Mouse (Mus musculus): Measurements from ENCODE around the gene Lmod1. TPM values are rescaled to one million over a fixed set of nuclear protein-coding genes. Genes with fewer than 3 reads are reported as not detected.

Lmod1 gene
- polyA plus RNA-seq, 1 experiment from 2014 or later: 0.35 TPM

DNA sequence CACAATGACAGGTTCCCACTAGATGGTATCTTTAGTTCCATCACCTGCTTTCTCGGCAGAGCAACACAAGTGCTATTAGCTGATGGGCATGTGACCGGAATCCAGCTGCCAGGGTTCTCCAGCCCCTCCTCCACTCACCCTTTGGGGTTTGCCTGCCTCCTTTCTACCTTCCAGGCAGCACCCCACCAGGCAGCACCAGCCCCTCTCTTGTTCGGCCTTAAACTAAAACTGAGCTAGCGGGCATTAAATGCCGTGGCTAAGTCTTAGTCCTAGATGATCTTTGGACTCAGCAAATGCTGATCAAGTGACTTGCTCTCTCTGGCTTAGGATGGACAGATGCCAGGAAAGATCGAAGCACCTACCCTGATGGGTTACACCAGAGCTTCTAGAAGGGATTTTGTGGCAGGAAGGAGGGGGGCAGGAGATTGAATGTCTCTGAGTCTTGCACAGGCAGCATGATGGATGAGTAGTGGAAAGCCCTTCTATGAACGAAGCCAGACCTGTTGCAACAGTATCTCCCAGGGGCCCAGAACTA, 1.2 kb upstream of the Lmod1 start:
- no peak for ATAC-seq (ENCODE audit: low FRiP score, low read depth)
- Histone ChIP-seq H3K9me3 (no peaks in the 10 kb centered on the region), H3K36me3 (no peaks in the 10 kb centered on the region), H3K27me3 (0 out of 2 replicates have a peak, but pooled peaks cover 3% of the 10 kb centered on the region), H3K27ac (replicated peaks) (no peak overlapping the region), H3K4me2 (no peak overlapping the region), H3K4me1 (replicated peaks) (no peaks in the 10 kb centered on the region), H3K4me3 (no peak overlapping the region), H3K9ac (no peak overlapping the region)
- WGBS: 81% methylated on average over 7 of the region's 7 CpGs

DNA sequence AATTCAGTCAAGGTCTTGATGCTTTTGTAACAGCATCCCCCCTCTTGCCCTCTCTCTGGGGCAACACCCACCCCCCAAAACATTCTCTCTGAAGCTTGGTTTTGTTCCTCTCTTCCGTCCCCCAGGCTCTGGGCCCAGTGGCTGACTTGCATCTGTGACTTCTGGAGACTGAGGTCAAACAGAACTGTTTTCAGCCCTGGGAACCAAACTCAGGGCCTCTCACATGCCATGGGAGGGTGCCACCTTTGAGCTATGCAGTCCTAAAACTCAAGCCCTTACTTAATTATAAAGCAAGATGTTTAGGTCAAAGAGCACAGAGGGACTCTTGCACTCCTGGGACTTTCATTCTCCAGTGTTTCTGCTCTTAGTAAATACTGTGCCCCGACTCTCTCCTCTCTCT, 1.3 kb downstream of the Lmod1 start:
- H3K9ac ChIP-seq: no peak overlapping the region
- no peaks in the 10 kb centered on the region for H3K4me1 ChIP-seq (replicated peaks)
- WGBS: 75% methylated on average over 2 of the region's 2 CpGs
- no peak overlapping the region for H3K4me2 ChIP-seq
- no peak overlapping the region for H3K27ac ChIP-seq (replicated peaks)
- no peaks in the 10 kb centered on the region for H3K36me3 ChIP-seq
- ATAC-seq (ENCODE audit: low FRiP score, low read depth): no peak
- no peaks in the 10 kb centered on the region for H3K9me3 ChIP-seq
- 0 out of 2 replicates have a peak, but pooled peaks cover 3% of the 10 kb centered on the region for H3K27me3 ChIP-seq
- H3K4me3 ChIP-seq: no peak overlapping the region

GRCm38 (mm10) chr1:135328368-135328767, 3.8 kb downstream of the Lmod1 start:
- no peaks in the 10 kb centered on the region for H3K9me3 ChIP-seq
- WGBS: 74% methylated on average over 5 of the region's 5 CpGs
- no peaks in the 10 kb centered on the region for H3K4me1 ChIP-seq (replicated peaks)
- no peak overlapping the region for H3K4me2 ChIP-seq
- no peak overlapping the region for H3K27ac ChIP-seq (replicated peaks)
- H3K4me3 ChIP-seq: no peak overlapping the region
- H3K27me3 ChIP-seq: no peaks in the 10 kb centered on the region
- H3K9ac ChIP-seq: no peak overlapping the region
- no peaks in the 10 kb centered on the region for H3K36me3 ChIP-seq
- ATAC-seq (ENCODE audit: low FRiP score, low read depth): no peak

- Histone ChIP-seq H3K27me3 (no peaks in the 10 kb centered on the region), H3K4me2 (no peak overlapping the region), H3K9ac (no peak overlapping the region), H3K4me3 (no peak overlapping the region), H3K9me3 (no peaks in the 10 kb centered on the region), H3K4me1 (replicated peaks) (no peaks in the 10 kb centered on the region), H3K36me3 (no peaks in the 10 kb centered on the region), H3K27ac (replicated peaks) (no peak overlapping the region)
- 78% methylated on average over 6 of the region's 6 CpGs for WGBS
- no peak for ATAC-seq (ENCODE audit: low FRiP score, low read depth)
Observed at GRCm38 (mm10) chr1:135330578-135330977, 6.0 kb downstream of the Lmod1 start.

GRCm38 (mm10) chr1:135341947-135342346, 17.3 kb downstream of the Lmod1 start:
- H3K4me1 ChIP-seq (replicated peaks): no peaks in the 10 kb centered on the region
- H3K27me3 ChIP-seq: no peaks in the 10 kb centered on the region
- H3K4me3 ChIP-seq: no peak overlapping the region
- no peaks in the 10 kb centered on the region for H3K36me3 ChIP-seq
- H3K9me3 ChIP-seq: no peaks in the 10 kb centered on the region
- ATAC-seq (ENCODE audit: low FRiP score, low read depth): no peak
- 68% methylated on average over 8 of the region's 8 CpGs for WGBS
- H3K9ac ChIP-seq: no peak overlapping the region
- H3K27ac ChIP-seq (replicated peaks): no peak overlapping the region
- H3K4me2 ChIP-seq: no peak overlapping the region

- Histone ChIP-seq H3K27me3 (no peaks in the 10 kb centered on the region), H3K4me3 (no peak overlapping the region), H3K9ac (no peak overlapping the region), H3K27ac (replicated peaks) (no peak overlapping the region), H3K4me2 (no peak overlapping the region), H3K4me1 (replicated peaks) (no peaks in the 10 kb centered on the region), H3K9me3 (no peaks in the 10 kb centered on the region), H3K36me3 (no peaks in the 10 kb centered on the region)
- no peak for ATAC-seq (ENCODE audit: low FRiP score, low read depth)
- WGBS: 68% methylated on average over 4 of the region's 4 CpGs
Observed at GRCm38 (mm10) chr1:135344026-135344425, 19.4 kb downstream of the Lmod1 start.

DNA sequence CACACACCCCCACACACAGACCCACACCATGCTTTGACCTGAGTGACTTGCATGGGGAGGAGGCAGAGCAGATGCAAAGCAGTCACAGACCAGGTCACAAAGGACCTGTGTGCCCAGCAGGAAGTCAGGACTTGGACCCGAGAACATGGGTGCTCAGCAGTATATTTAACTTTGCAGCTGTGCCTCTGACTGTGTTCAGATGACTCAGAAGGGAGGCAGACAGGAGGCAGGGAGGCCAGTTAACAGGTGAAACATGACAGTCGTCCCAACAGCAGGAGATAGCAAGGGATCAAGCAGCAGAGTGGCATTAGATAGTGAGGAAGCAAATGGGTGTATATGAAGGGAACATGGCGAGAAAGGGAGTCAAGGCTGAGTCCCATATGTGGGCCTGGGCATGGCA, 22.3 kb downstream of the Lmod1 start:
- 61% methylated on average over 3 of the region's 3 CpGs for WGBS
- Histone ChIP-seq H3K27ac (replicated peaks) (no peak overlapping the region), H3K4me3 (no peak overlapping the region), H3K4me2 (no peak overlapping the region), H3K36me3 (no peaks in the 10 kb centered on the region), H3K9ac (no peak overlapping the region), H3K4me1 (replicated peaks) (no peaks in the 10 kb centered on the region), H3K27me3 (no peaks in the 10 kb centered on the region), H3K9me3 (no peaks in the 10 kb centered on the region)
- ATAC-seq (ENCODE audit: low FRiP score, low read depth): no peak

DNA sequence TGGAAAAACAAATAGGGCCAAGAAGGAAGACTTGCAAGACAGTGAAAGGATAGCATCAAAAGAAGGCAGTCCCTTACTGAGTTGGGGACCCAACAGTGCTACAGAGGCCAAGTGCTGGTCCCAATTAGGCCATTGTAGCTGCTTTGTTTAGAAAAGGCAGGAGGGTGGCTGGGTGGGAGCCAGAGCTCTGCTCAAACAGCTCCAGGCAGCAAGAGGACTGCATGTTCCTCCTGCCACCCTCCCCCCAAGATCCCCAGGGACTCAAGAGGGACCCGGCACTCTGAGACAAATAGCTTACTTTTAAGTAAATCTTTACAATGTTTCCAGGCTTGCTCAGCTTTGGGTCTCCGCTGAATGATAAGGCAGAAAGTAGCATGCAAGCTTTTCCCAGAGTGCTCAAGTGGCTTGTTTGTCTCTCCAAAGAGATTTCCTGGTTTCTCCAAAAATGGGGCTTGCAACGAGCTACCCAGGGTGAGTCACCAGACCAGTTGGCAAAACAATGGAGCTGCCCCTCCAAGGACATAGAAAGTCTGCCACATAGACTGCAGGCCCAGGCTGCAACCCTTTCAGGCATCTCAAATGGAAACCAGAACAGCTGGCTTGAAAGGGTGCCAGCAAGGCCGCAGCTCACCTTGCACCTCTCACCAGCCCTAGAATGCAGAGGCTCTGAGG, 23.0 kb downstream of the Lmod1 start:
- Histone ChIP-seq H3K4me3 (no peak overlapping the region), H3K4me2 (no peak overlapping the region), H3K9ac (no peak overlapping the region), H3K9me3 (no peaks in the 10 kb centered on the region), H3K4me1 (replicated peaks) (no peaks in the 10 kb centered on the region), H3K36me3 (no peaks in the 10 kb centered on the region), H3K27me3 (no peaks in the 10 kb centered on the region), H3K27ac (replicated peaks) (no peak overlapping the region)
- WGBS: 55% methylated on average over 4 of the region's 4 CpGs
- no peak for ATAC-seq (ENCODE audit: low FRiP score, low read depth)

DNA sequence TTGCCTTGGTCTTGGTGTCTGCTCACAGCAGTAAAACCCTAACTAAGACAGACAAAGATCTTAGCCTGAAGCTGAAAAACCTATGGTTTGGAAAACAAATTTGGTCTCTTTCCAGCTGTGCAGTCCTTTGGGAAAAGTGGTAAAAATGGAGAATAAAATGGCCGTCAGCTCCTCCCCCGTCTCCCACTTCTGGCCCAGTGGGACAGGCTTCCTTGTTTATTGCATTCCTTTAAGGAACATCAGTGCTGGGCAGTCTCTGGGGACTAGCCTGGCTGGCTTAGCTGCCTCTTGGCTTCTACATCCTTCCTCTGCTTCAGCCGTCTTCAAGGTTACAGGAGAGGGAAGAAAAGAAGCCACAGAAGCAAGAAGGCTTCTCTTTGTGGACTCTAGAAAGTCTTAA, 27.3 kb downstream of the Lmod1 start:
- WGBS: 78% methylated on average over 3 of the region's 3 CpGs
- Histone ChIP-seq H3K4me3 (no peak overlapping the region), H3K36me3 (no peaks in the 10 kb centered on the region), H3K4me2 (no peak overlapping the region), H3K9ac (no peak overlapping the region), H3K9me3 (no peaks in the 10 kb centered on the region), H3K4me1 (replicated peaks) (no peaks in the 10 kb centered on the region), H3K27me3 (no peaks in the 10 kb centered on the region), H3K27ac (replicated peaks) (no peak overlapping the region)
- no peak for ATAC-seq (ENCODE audit: low FRiP score, low read depth)

GRCm38 (mm10) chr1:135359071-135359470, 34.5 kb downstream of the Lmod1 start:
- no peaks in the 10 kb centered on the region for H3K9me3 ChIP-seq
- no peak for ATAC-seq (ENCODE audit: low FRiP score, low read depth)
- no peak overlapping the region for H3K4me2 ChIP-seq
- no peak overlapping the region for H3K27ac ChIP-seq (replicated peaks)
- no peaks in the 10 kb centered on the region for H3K36me3 ChIP-seq
- WGBS: 20% methylated on average over 2 of the region's 2 CpGs
- no peak overlapping the region for H3K4me3 ChIP-seq
- H3K4me1 ChIP-seq (replicated peaks): no peaks in the 10 kb centered on the region
- H3K27me3 ChIP-seq: no peaks in the 10 kb centered on the region
- H3K9ac ChIP-seq: no peak overlapping the region

GRCm38 (mm10) chr1:135361491-135361890, 36.9 kb downstream of the Lmod1 start:
- Histone ChIP-seq H3K27ac (replicated peaks) (no peak overlapping the region), H3K4me1 (replicated peaks) (no peaks in the 10 kb centered on the region), H3K9ac (no peak overlapping the region), H3K27me3 (no peaks in the 10 kb centered on the region), H3K9me3 (no peaks in the 10 kb centered on the region), H3K36me3 (no peaks in the 10 kb centered on the region), H3K4me3 (no peak overlapping the region), H3K4me2 (no peak overlapping the region)
- no peak for ATAC-seq (ENCODE audit: low FRiP score, low read depth)
- 60% methylated on average over 4 of the region's 4 CpGs for WGBS

GRCm38 (mm10) chr1:135362115-135362514, 37.5 kb downstream of the Lmod1 start:
- H3K4me3 ChIP-seq: no peak overlapping the region
- no peak overlapping the region for H3K4me2 ChIP-seq
- no peaks in the 10 kb centered on the region for H3K27me3 ChIP-seq
- no peak overlapping the region for H3K9ac ChIP-seq
- no peaks in the 10 kb centered on the region for H3K4me1 ChIP-seq (replicated peaks)
- H3K27ac ChIP-seq (replicated peaks): no peak overlapping the region
- no peak for ATAC-seq (ENCODE audit: low FRiP score, low read depth)
- no peaks in the 10 kb centered on the region for H3K36me3 ChIP-seq
- H3K9me3 ChIP-seq: no peaks in the 10 kb centered on the region

DNA sequence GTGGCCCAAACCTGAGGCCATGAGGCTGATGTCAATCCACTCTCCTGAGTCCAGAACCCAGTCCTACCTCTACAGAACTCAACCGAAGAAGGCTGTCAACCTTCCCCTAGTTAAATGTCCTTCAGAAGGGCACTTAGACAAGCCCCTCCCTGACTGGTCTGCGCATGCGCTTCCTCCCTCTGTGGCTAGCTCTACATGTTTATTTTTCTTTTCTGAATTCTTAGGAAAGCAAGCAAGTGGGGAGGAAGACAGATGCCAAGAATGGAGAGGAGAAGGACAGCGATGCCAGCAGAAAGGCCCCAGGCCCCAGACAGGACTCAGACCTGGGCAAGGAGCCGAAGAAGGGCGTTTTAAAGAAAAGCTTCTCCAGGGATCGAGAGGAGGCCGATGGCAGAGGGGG, 38.8 kb downstream of the Lmod1 start:
- WGBS: 86% methylated on average over 8 of the region's 8 CpGs
- no peaks in the 10 kb centered on the region for H3K27me3 ChIP-seq

More for the DNA sequence above, 38.8 kb downstream of the Lmod1 start:
- ATAC-seq (ENCODE audit: low FRiP score, low read depth): no peak
- H3K9ac ChIP-seq: no peak overlapping the region
- no peak overlapping the region for H3K4me2 ChIP-seq
- H3K36me3 ChIP-seq: no peaks in the 10 kb centered on the region
- H3K4me3 ChIP-seq: no peak overlapping the region
- H3K4me1 ChIP-seq (replicated peaks): peaks cover 6% of the 10 kb centered on the region
- H3K27ac ChIP-seq (replicated peaks): no peak overlapping the region
- no peaks in the 10 kb centered on the region for H3K9me3 ChIP-seq
